Mouse (Mus musculus) kidney, embryonic 16.5 days (tissue): ENCODE measurements around the gene Cbx8. TPM values are rescaled to one million over a fixed set of nuclear protein-coding genes. Genes with fewer than 3 reads are reported as not detected.

Source experiments
- ATAC-seq: fragments of 200-750 bp; cut with Nextera tagmentation; 2 replicates; pipeline ENCODE4 v1.8.0; 2017; ENCODE audit warnings: moderate TSS enrichment; ENCODE audit not compliant: low FRiP score, low TSS enrichment
- H3K27ac ChIP-seq: fragments of 300-500 bp; sonication (generic); 2 replicates; pipeline ENCODE4 v1.5.1; 2014; ENCODE audit warnings: low read length
- H3K27me3 ChIP-seq: fragments of 300-500 bp; sonication (generic); 2 replicates; pipeline ENCODE4 v1.6.1; 2014; ENCODE audit warnings: low read length, control low read depth, mixed read lengths; ENCODE audit not compliant: insufficient read depth
- H3K36me3 ChIP-seq: fragments of 300-500 bp; sonication (generic); 2 replicates; pipeline ENCODE4 v1.6.1; 2014; ENCODE audit warnings: low read length, control low read depth, mixed read lengths; ENCODE audit not compliant: insufficient read depth
- H3K4me1 ChIP-seq: fragments of 300-500 bp; sonication (generic); 2 replicates; pipeline ENCODE4 v1.6.1; 2014; ENCODE audit warnings: low read length, control low read depth, mixed read lengths; ENCODE audit not compliant: insufficient read depth
- H3K4me2 ChIP-seq: fragments of 300-500 bp; sonication (generic); replicated peaks from 2 replicates; pipeline ENCODE4 v1.6.1; 2014; ENCODE audit warnings: low read depth, low read length
- H3K4me3 ChIP-seq: fragments of 300-500 bp; sonication (generic); 2 replicates; pipeline ENCODE4 v1.5.1; 2014; ENCODE audit warnings: mild to moderate bottlenecking, low read length
- H3K9ac ChIP-seq: fragments of 300-500 bp; sonication (generic); replicated peaks from 2 replicates; pipeline ENCODE4 v1.6.1; 2014; ENCODE audit warnings: low read length
- H3K9me3 ChIP-seq: fragments of 300-500 bp; sonication (generic); 2 replicates; pipeline ENCODE4 v1.6.1; 2016; ENCODE audit warnings: low read length, control low read depth
- WGBS: fragments of 180-500 bp; shearing (Covaris S2); extraction: QIAGEN DNeasy Blood & Tissue Kit; methylation state at CpG from one replicate; pipeline ENCODE4 v1.1.7; 2014; 5-methylcytosine and 5-hydroxymethylcytosine counted together
- polyA plus RNA-seq: library from polyadenylated mRNA; unstranded; fragments of >200 nt; fragmentation: Nextera tagmentation; extraction: Ambion mirVana; gene quantifications from 2 replicates; pipeline ENCODE4 v1.2.1, GENCODE M21; 2015

Gene Cbx8
- polyA plus RNA-seq, 1 experiment from 2014 or later, result 8.5 TPM

GRCm38 (mm10) chr11:119078691-119079444 is 38.1 kb upstream of the Cbx8 start:
- H3K4me1 ChIP-seq, result peaks cover 54% of the 10 kb centered on the region
- peaks cover 25% of the 10 kb centered on the region for H3K27me3 ChIP-seq
- 0 out of 2 replicates have a peak, but pooled peaks have one; percentile 33 for ATAC-seq
- peak overlapping the region; percentile 42 for H3K9ac ChIP-seq
- H3K4me3 ChIP-seq, result no peak overlapping the region
- H3K27ac ChIP-seq, result peak overlapping the region; percentile 25; the same call in 1 of the 2 replicates
- 5% methylated on average over 26 of the region's 27 CpGs for WGBS
- no peaks in the 10 kb centered on the region for H3K9me3 ChIP-seq
- peak overlapping the region; percentile 35 for H3K4me2 ChIP-seq
- H3K36me3 ChIP-seq, result peaks cover 20% of the 10 kb centered on the region

DNA sequence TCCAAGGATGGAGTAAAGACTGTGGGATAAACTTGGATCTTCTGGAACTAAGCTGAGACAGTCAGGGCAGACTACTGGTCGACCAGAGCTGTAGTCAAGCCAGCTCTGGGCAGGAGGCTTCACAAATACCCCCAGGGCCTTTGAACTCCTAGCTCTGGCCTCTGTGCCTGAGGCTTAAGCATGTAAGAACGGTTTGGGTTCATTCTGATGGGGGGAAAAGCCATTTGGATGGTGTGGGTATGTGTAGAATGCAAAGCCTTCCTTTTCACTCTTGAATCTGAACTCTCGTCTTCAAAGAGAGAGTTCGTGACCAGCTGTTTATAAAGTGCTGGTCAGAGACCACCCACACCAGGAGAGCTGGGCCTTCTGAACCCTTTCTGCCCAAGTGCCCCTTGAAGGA is 37.0 kb upstream of the Cbx8 start:
- no peak overlapping the region for H3K27ac ChIP-seq

GRCm38 (mm10) chr11:119075805-119076204 is 35.0 kb upstream of the Cbx8 start:
- peaks cover 4% of the 10 kb centered on the region for H3K36me3 ChIP-seq
- H3K9ac ChIP-seq, result no peak overlapping the region
- WGBS, result 92% methylated on average over 5 of the region's 5 CpGs
- H3K4me2 ChIP-seq, result no peak overlapping the region
- peaks cover 5% of the 10 kb centered on the region for H3K27me3 ChIP-seq
- H3K9me3 ChIP-seq, result no peaks in the 10 kb centered on the region
- ATAC-seq, result no peak
- H3K4me1 ChIP-seq, result peaks cover 25% of the 10 kb centered on the region
- no peak overlapping the region for H3K4me3 ChIP-seq
- H3K27ac ChIP-seq, result no peak overlapping the region

More for the DNA sequence above, 37.0 kb upstream of the Cbx8 start:
- Histone ChIP-seq H3K9ac (no peak overlapping the region), H3K27me3 (peaks cover 25% of the 10 kb centered on the region), H3K4me1 (peaks cover 43% of the 10 kb centered on the region), H3K4me2 (no peak overlapping the region), H3K9me3 (no peaks in the 10 kb centered on the region), H3K36me3 (peaks cover 20% of the 10 kb centered on the region), H3K4me3 (no peak overlapping the region)
- 84% methylated on average over 4 of the region's 4 CpGs for WGBS
- ATAC-seq, result no peak

DNA sequence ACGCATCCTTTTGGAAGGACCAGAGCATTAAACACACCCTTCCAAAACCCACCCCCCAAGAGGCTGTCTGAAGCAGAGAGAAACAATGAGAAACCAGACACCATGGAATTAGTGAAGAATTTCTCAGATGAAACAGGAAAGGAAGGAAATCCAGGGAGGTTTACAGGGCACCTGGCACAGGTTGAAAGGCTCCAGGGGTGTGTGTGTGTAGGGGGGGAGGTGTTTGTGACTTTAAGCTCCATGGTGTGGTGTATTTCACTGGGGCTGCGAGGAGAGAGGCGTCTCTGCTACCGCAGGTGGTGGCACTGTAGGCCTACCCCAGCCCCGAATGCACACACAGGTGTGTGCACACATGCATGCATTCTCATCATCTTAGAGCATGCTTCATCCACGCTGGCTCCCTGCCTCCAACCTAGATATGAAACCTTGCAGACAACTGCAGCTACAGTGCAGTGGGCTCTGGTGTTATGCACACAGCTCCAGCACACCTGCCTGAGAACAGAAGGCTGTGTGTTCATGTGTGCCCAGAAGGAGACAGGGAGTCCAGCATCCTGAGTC is 33.2 kb upstream of the Cbx8 start:
- Histone ChIP-seq H3K9me3 (no peaks in the 10 kb centered on the region), H3K9ac (no peak overlapping the region), H3K27me3 (no peaks in the 10 kb centered on the region), H3K4me1 (peaks cover 10% of the 10 kb centered on the region), H3K4me2 (no peak overlapping the region), H3K4me3 (no peak overlapping the region), H3K27ac (no peak overlapping the region), H3K36me3 (no peaks in the 10 kb centered on the region)
- 63% methylated on average over 6 of the region's 6 CpGs for WGBS
- ATAC-seq, result no peak

DNA sequence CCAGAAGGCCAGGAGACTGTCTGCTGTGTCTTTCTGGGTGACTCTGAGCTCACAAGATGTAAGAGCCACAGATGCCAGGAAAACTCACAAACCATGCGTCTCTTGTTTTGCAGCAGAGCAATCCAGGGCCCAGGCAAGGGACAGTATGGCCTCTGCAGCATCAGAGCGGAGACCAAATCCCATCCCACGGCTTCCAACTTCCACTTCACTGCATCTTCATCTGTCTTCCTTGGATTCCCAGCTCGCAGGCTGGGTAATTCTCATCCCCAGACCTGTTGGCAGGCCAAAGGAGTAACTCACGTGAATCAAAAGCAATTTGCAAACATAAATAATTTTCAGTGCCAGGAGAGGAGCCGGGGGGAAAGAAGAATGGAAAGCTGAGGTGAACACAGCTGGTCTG is 32.2 kb upstream of the Cbx8 start:
- H3K4me2 ChIP-seq, result no peak overlapping the region
- no peak overlapping the region for H3K4me3 ChIP-seq
- H3K27ac ChIP-seq, result no peak overlapping the region
- WGBS, result 54% methylated on average over 6 of the region's 6 CpGs
- no peaks in the 10 kb centered on the region for H3K36me3 ChIP-seq
- no peak for ATAC-seq
- H3K9ac ChIP-seq, result no peak overlapping the region
- H3K9me3 ChIP-seq, result no peaks in the 10 kb centered on the region
- H3K27me3 ChIP-seq, result no peaks in the 10 kb centered on the region
- H3K4me1 ChIP-seq, result peaks cover under 1% of the 10 kb centered on the region; the same call in 1 of the 2 replicates

DNA sequence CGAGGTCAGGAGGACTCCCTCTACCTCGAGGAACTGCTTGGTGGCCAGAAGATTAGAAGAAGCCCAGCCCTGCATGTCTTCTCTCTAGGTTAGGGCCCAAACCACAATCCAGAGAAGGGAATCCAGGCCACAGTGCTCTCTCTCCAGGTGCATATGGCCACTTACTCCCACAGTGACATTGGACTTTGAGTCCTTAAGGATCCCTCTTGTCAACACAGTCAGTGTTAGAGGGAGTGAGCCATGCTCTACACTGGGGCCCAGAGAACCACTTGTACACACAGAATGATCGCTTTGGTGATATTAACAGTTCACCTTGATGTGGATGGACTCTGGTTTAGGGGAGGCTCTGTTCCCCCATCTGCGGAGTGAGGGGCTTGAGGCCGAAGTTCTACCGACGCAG is 31.5 kb upstream of the Cbx8 start:
- 83% methylated on average over 7 of the region's 7 CpGs for WGBS
- Histone ChIP-seq H3K27ac (no peak overlapping the region), H3K4me2 (no peak overlapping the region), H3K9ac (no peak overlapping the region), H3K4me3 (no peak overlapping the region), H3K4me1 (no peaks in the 10 kb centered on the region), H3K36me3 (no peaks in the 10 kb centered on the region), H3K27me3 (no peaks in the 10 kb centered on the region), H3K9me3 (no peaks in the 10 kb centered on the region)
- ATAC-seq, result no peak

DNA sequence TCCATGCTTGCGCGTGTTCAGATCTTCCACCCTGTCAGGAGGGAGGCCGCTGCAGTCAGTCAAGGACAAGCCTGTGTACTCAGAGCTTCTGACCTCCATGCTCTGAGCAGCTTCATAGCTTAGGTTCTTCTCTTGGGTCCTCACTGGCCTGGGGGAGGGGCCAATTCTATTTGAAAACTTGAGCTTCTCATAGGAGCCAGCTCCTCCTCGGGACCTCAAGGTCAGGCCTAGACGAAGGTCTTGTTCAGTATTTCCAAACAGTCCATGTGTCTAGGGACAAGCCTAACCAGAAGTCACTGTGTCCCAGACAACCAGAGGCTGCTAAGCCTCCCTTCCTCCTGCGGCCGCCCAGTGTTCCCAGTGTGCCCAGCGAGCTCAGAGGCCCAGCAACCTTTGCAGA is 26.1 kb upstream of the Cbx8 start:
- 78% methylated on average over 8 of the region's 8 CpGs for WGBS
- H3K27me3 ChIP-seq, result peaks cover 24% of the 10 kb centered on the region
- ATAC-seq, result no peak
- H3K36me3 ChIP-seq, result no peaks in the 10 kb centered on the region
- H3K4me3 ChIP-seq, result no peak overlapping the region
- H3K27ac ChIP-seq, result no peak overlapping the region
- no peak overlapping the region for H3K4me2 ChIP-seq
- H3K9ac ChIP-seq, result no peak overlapping the region
- 0 out of 2 replicates have a peak, but pooled peaks cover 2% of the 10 kb centered on the region for H3K9me3 ChIP-seq
- no peaks in the 10 kb centered on the region for H3K4me1 ChIP-seq

DNA sequence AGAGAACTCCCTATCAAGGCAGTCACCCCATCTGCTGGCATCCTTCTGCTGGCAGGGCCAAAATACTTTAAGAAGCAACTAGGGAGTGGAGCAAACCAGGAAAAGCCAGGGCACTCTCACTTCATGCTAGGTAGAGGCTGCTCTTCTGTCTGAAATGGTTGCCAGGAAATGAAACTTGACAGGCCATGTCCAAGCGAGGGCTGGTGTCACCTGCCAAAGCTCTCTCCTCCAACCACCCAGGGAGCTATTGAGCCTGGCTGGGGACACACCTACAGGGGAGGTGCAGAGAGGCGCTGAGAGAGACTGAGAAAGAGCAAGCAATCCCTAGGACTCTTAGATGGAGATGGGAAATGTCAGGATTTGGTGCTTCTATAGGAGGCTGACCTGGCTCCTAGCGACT is 18.5 kb upstream of the Cbx8 start:
- Histone ChIP-seq H3K4me1 (peaks cover 34% of the 10 kb centered on the region), H3K36me3 (no peaks in the 10 kb centered on the region), H3K27ac (no peak overlapping the region), H3K9ac (no peak overlapping the region), H3K4me3 (no peak overlapping the region), H3K27me3 (peaks cover 82% of the 10 kb centered on the region), H3K9me3 (0 out of 2 replicates have a peak, but pooled peaks cover 3% of the 10 kb centered on the region), H3K4me2 (no peak overlapping the region)
- no peak for ATAC-seq
- 8% methylated on average over 3 of the region's 3 CpGs for WGBS

- Histone ChIP-seq H3K36me3 (no peaks in the 10 kb centered on the region), H3K4me1 (peaks cover 43% of the 10 kb centered on the region), H3K27me3 (peaks cover 86% of the 10 kb centered on the region), H3K9ac (peak overlapping the region; percentile 18; the same call in 1 of the 2 replicates), H3K4me2 (peak overlapping the region; percentile 98), H3K9me3 (0 out of 2 replicates have a peak, but pooled peaks cover 3% of the 10 kb centered on the region), H3K4me3 (peak overlapping the region; percentile 18), H3K27ac (no peak overlapping the region)
- WGBS, result 1% methylated on average over 58 of the region's 58 CpGs
- ATAC-seq, result peak; percentile 43; the same call in 1 of the 2 replicates
Observed at GRCm38 (mm10) chr11:119058041-119058995, 17.5 kb upstream of the Cbx8 start.
